Mouse (Mus musculus) gastrocnemius, adult 18-20 months (tissue): ENCODE measurements around the gene Ift122. TPM values are rescaled to one million over a fixed set of nuclear protein-coding genes. Genes with fewer than 3 reads are reported as not detected.
"Not testable (repeated sequence)": the region's sequence is repeated elsewhere in the genome, so short reads cannot be mapped to it uniquely, and the experiment has no call there.

Source experiments
- DNase-seq: peaks from one replicate; pipeline ENCODE4 v3.0.0; 2021; ENCODE audit warnings: low spot score
- total RNA-seq, 2 experiments: library from RNA; stranded (reverse); gene quantifications; 2 replicates each; pipeline ENCODE4 v1.2.3; 2021

The Ift122 gene
- total RNA-seq, 2 experiments from 2014 or later: 3.9 to 4.2 TPM

DNA sequence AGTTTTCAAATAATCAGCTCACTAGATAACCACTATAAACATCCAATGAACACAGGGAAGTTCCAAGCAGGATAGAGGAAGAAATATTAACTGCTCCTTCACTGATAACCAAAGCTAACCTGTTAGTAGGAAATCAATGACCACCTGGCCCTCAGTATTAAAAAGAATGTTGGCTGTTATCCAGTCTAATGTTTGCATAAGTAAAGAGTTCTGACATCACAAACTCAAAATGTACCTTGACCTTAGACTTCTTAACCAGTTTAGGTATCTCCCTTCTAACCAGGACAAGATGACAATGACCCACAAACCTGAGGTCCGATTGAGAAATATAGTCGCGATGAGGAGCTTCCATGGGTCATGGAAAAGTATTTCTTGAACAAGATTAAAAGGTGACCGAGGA lies 8.3 kb upstream of the Ift122 start:
- no peak for DNase-seq

DNA sequence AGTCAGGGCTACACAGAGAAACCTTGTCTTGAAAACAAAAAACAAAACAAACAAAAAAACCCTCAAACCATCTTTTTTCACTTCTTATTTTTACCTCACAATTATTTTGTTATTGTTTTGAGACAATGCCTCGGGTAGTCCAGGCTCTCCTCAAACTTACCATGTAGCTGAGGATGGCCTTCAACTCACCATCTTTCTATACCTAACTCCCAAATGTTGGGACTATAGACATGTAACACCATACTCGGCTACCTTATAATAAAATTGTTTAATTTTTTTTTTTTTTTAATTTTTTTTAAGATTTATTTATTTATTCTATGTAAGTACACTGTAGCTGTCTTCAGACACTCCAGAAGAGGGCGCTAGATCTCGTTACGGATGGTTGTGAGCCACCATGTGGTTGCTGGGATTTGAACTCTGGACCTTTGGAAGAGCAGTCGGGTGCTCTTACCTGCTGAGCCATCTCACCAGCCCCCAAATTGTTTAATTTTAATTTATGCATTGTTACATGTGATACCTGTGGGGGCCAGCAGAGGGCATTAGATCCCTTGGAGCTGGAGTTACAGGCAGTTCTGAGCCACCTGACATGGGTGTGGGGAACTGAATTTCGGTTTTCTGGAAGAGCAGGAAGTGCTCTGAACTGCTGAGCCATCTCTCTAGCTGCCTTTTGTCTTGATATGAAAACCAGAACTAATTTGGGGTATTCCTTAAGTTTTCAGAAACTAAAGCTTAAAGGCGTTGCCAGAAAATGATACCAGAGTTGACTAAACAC lies 6.4 kb upstream of the Ift122 start:
- peak; percentile 60 for DNase-seq

DNA sequence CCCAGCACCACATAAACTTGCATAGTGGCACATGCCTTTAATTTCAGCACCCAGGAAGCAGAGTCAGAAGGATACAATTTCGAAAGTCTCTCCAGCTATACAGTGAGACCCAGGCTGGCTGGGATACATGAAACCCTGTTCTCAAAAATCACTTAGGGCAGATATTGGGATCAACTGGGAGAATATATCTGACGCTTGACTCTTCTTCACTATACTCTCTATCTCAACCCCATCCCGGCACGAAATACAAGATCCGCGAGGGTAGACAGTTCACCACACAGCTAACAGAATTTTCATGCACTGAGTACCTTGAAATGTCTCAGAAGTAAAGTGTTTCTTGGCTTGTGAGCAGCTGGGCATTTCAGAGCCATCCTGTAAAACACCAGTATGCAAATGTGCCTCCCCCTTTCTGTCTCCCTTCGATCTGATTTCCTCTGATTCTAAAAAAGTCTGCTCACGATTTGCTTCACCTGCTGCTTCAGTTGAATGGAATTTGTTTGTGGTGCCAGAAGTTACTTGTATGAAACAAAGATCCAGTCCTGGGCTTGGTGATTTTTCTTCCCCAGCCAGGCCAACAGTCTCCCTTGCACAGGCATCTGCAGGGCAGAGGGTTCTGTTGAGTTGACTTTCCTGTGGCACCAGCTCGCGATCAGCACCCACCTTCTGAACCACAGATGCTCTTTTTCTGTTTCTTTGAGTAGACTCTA lies 4.5 kb upstream of the Ift122 start:
- no peak for DNase-seq

DNA sequence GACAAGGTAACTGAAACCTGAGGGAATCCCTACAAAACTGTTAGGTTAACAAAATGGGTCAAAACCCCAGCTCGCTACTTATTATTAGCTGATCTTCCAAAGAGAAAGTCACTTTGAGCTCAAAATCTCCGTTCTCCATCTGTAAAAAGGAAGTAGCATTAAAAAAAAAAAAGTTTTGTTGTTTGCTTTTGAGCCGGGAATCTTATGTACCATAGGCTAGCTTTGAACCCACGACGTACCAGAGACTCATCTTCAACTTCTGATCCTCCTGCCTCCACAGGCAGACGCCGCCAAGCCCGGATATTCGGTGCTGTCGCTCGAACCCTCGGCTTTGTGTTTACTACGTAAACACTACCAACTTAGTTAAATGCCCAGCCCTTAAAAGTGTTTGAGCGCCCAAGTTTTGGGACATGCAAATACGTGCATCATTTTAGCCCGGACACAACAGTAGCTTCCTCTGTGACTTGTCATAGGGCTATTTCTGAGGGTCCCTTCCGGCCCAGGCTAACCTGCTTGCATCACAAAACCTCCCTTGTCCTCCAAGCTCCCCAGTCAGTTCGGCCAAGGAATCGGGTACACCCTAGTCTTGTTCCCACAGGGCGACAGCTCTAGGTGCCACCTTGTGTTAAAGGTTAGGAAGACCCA lies 702 bp upstream of the Ift122 start:
- no peak for DNase-seq

DNA sequence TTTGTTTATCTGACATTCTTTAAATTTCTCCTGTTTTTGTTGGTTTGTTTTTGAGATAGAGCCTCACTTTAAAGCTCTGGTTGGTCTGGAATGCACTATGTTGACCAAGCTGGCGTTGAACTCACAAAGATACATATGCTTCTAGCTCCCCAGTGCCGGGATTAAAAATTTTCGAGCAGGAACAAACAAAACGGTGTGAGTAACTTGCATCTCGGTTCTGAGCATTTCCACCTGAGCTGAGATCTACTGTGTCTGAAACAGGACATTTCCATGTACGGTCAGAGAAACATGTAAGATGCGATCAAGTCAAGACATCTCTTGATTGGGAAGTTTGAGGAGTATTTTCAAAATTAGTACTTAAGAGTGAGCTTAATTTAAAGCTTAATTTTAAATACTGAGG lies 715 bp downstream of the Ift122 start:
- no peak for DNase-seq

DNA sequence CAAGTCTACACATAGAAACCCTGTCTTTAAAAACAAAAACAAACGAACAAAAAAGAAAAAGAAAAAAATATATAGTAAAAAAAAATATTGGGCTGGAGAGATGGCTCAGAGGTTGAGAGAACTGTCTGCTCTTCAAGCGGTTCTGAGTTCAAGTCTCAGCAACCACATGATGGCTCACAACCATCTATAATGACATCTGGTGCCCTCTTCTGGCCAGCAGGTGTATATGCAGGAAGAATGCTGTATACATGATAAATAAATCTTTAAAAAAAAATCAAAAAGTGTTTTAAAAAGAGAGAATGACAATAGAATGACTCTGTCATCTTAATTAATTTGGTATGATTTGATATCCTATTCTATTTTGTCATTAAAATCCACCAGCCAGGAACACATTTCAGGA lies 1.2 kb downstream of the Ift122 start:
- no peak for DNase-seq

DNA sequence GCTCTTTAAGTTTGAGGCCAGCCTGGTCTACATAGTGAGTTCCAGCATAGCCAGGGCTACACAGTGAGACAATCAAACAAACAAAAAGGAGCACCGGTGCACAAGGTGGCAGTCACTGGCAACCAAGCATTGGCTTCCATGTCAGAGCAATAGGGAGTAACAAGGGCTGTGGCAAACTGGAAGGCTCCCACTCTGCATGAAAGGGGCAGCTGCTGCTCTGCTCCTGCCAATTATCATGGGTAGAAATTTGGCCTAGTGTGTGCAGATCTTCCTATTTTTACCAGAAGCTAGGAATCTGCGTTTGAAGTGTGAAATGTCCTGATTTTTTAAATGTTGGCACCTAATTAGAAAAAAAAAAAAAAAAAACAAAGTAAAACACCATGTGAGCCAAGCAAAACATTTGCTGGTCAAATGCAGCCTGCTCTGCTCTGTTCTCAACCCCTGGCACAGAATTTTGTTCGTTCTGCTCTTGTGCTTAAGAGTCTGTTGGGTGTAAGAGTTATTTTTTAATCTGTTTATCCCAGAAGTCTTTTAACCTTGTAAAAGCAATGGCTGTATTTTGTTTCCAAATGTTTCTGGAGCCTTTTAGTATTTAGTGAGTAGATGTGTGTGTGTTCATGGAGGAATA lies 2.6 kb downstream of the Ift122 start:
- no peak for DNase-seq

DNA sequence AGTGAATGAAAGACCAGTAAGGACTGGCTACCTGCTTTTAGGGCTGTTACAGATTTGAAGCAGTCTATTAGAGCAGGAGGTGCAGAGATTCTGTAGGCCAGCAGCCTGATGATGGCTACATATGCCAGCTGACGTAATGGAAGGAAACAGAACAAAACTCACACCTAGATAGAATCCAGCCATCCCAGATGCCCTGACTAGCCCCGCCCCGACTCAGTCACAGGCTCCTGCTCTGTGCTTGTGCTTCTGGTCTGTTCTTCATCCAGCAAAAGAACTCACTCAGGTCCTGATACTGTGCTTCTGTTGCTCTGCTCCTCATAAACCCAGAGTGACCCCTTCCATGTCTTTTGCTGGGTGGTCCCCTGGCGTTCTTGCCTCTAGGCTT lies 3.1 kb downstream of the Ift122 start:
- no peak for DNase-seq

DNA sequence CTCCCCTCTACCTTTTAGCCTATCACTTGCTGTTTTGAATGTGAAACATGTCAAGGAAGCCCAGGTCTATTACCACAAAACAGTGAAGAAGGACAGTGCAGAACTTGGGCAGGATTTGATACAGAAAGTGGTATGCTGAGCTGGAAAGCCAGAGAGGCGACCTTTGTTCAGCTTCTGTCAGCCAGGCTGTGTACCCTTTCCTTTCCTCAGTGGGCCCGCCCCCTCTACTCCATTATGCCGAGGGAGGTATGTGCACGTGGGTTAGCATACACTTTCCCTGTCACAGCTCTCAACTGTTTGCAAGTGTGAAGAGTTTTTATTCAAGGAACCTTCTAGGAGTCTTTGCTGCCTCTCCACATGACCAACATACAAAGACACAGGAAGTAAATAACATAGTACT lies 6.0 kb downstream of the Ift122 start:
- DNase-seq: no peak

DNA sequence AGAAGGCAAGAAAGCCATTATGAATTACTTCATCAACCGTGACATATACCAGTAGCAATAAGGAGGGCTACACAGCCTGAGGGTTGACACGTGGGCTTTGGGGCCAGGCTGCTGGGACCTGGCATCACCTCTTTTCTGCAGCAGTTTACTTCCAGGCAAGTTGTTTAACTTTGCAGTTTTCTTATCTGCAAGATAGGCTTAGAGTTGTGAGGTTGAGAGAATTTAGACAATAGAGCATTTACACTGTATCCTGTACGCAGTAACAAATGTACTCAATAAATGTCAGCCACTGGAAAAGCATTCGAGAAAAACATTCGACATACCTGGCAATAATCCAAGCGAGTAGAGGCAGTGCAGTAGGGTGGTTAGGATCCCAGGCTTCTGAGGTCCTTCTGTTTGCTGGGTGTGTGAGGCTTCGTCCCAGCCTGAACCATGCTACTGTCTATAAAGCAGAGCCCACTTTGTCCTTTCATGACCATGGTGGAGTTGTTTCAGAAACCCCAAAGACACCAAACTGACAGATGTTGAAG lies 6.8 kb downstream of the Ift122 start:
- DNase-seq: no peak

DNA sequence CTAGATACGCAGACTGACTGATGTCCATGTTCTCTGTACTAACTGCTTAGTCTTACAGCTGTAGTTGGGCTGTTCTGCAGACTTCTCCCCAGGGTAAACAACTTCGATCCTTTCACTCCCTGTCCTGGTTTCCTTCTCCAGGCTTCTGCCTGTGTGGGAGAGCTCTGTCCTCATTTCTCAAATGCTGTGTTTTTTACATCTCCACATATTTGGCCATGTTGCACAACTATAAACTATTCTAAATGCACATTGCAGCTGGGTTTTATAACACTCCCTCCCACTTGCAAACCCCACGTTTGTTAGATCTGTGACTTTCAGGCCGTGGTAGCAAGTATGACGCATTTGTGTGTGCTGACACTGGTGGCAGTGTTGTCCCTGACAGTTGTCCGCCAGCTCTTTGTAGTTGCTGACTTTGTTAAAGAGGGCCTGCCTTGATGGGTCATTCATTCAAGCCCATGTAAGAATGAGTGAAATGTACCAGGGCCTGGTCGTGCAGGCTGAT lies 10.1 kb downstream of the Ift122 start:
- DNase-seq: no peak

DNA sequence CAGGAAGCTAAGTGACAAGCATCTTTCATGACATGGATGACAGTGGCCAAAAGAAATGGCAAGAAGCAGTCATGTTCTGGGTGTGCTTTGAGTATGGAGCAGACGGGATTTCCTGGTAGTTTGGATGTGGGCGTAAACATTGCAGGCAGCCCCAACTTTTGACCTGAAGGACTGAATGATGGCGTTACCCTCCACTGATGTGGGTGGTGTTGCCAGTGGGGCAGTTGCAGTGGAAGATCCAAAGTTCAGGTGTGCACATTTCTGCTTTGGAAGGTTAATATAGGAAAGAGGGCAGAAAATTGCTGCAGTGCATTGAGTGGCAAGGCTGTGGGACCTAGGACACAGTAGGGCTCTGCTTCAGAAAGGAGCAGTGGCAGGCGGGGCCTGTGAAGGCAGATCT lies 12.0 kb downstream of the Ift122 start:
- DNase-seq: no peak

DNA sequence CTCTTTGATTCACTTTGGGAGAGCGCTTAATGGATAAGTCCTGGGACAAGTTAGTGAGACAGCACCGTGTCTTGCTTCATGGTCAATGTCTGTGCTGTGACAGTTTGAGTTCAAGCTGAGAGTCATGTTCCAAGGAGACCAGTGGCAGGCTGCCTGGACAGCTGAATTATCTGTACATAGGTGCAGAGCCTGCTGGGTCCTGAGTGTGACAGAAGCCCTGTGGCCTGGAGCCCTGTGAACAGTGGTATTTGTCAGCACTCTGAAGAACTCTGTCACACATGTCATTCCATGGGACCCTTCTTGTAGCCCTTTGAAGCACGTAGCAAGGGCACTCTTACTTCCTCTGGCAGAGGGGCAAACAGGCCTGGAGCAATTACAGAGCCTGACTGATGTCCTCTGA lies 13.9 kb downstream of the Ift122 start:
- DNase-seq: not testable (repeated sequence)

DNA sequence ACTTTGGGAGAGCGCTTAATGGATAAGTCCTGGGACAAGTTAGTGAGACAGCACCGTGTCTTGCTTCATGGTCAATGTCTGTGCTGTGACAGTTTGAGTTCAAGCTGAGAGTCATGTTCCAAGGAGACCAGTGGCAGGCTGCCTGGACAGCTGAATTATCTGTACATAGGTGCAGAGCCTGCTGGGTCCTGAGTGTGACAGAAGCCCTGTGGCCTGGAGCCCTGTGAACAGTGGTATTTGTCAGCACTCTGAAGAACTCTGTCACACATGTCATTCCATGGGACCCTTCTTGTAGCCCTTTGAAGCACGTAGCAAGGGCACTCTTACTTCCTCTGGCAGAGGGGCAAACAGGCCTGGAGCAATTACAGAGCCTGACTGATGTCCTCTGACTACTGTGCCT lies 18.0 kb downstream of the Ift122 start:
- DNase-seq: not testable (repeated sequence)

DNA sequence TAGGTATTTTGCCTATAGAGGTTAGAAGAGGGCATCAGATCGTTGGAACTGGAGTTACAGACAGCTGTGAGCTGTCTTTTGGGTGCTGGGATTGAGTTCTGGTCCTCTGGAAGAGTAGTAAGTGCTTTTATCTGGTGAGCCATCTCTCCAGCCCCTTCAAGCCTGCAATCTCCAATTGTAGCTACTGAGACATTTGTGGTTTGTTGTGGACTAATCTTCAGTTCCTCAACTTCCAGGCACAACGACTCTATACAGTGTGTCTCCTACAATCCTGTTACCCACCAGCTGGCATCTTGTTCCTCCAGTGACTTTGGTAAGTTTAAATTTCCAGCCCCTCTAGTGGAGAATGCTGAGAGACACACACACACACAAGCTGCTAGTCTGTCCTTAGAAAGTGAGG lies 24.0 kb downstream of the Ift122 start:
- no peak for DNase-seq

DNA sequence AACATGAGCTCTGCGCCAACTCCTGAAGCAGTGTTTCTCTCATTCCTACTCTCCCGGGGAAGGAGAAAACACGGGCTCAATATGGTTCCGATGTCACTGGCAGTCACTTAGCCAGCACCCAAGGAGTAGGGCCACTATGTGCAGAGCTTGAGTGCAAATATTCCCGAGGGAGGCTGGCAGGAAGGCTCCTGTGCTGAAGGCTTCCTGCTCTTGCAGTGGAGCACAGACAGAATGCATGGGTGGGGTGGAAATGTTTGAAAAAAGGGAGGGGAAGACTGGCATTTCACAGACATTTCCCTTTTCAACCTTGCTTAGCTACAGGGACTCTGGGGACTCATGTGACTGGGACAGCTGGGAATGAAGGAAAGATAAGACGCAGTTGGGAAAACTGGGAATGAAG lies 25.4 kb downstream of the Ift122 start:
- DNase-seq: no peak

DNA sequence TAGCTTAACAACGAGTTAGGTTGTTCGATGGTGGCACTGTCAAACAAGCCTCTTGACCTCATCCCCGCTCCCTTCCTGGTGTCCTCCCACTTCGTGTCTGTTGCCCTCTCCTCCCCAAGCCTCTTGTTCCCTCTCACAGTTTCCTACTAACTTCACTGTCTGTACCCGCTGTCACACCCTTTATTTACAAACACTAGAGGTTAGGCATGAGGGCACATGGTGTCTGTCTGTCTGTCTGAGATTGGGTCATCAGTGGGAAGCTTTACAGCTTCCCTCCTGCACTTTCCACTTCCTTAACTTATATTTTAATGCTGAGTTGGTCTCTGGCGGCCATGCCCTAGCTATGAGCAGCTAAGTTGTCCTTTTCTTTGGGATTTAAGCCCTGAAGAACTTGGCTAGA lies 26.5 kb downstream of the Ift122 start:
- no peak for DNase-seq

DNA sequence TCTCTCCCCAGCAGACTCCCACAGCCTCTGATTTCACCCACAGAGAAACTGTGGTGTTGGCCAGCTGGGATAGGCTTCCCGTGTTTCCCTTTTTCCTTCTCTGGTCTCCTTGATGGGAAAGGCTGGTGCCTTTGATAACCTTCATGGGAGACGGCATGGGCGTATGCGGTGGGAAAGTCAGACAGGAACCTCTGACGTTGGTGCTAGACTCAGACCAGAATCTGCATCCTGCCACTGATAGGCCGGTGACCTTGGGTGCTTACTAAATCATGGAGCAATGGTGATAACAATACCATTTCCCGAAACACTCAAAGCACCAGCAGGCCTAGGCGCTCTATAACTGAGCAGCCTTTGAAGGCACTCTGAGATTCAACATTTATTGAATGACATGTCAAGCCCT lies 27.5 kb downstream of the Ift122 start:
- no peak for DNase-seq

DNA sequence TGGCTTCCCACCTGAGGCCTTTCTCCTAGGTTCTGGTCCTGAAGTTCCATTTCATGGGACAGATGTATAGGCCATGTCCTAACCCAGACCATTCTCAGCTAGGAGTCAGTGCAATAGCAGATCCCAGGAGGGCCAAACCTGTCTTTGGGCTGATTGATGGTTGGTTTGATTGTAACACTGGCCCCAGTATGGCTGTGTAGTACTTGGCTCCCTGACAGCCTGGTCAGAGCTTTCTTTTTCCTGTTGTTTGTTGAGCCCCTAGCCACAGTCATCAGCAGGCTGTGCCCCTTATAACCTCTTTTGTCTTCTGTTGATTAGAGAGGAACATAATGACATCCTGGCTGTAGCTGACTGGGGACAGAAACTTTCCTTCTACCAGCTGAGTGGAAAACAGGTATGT lies 30.7 kb downstream of the Ift122 start:
- DNase-seq: no peak

DNA sequence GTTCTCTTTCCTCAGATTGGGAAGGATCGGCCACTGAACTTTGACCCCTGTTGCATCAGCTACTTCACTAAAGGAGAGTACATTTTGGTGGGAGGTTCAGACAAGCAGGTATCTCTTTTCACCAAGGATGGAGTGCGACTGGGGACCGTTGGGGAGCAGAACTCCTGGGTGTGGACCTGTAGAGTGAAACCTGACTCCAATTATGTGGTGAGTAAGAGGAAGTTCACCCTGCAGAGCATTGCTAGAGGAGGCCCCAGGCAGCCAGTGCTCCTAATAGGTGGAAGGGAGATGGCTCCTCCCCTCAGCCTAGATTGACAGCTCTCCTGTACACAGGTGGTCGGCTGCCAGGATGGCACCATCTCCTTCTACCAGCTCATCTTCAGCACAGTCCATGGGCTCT lies 33.6 kb downstream of the Ift122 start:
- DNase-seq: no peak

DNA sequence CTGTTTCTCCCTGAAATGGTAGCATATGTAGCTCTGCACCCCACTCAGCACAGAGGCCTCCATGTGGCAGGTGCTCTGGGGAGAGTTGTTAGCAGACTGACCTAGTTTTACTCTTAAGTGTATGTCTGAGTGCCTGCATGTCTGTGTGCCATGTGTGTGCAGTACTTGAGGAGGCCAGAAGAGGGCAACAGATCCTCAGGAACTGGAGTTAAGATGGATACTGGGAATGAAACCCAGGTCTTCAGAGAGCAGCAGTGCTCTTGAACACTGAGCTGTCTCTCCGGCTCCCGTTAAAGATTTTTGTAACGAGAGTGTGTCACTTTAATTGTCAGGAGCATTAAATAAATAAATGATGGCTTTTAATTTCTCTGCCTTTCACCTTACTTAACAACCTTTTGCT lies 35.0 kb downstream of the Ift122 start:
- no peak for DNase-seq

DNA sequence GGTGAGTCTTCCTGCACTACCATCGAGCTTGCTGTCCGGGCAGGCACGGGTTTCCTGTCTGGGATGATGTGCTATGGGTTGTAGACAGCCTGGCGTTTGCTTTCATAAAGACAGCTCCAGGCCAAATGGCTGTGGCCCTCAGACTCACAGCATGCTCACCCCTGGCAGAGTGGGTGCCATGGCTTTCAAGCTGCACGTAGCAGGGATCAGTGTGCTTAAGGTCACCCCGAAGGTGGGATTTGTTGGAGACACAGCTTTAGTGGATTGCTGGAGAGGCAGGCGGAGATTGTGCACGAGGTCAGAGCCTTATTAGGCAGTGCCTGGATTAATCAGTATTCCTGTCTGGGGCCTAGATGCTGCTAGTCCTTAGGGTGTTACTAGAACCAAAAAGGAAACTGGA lies 37.3 kb downstream of the Ift122 start:
- DNase-seq: no peak
